Mouse (Mus musculus) cerebellum, postnatal 4 days (tissue): ENCODE data around the gene R3hdm2.

Experiments
- DNase-seq, 2 experiments: peaks; one replicate each; pipeline ENCODE4 v3.0.0; 2022; ENCODE audit warnings: low spot score in 2 of 2, mixed read lengths in 1 of 2

R3hdm2 gene

GRCm38 (mm10) chr10:127422047-127422446 lies 41.9 kb downstream of the R3hdm2 start:
- peak in 1 of 2 experiments; percentile 6 for DNase-seq

- DNase-seq = no peak
Observed at GRCm38 (mm10) chr10:127425794-127426193, 45.7 kb downstream of the R3hdm2 start.

- no peak for DNase-seq
Observed at GRCm38 (mm10) chr10:127426670-127427069, 46.5 kb downstream of the R3hdm2 start.

- DNase-seq = no peak
Observed at GRCm38 (mm10) chr10:127427107-127427506, 47.0 kb downstream of the R3hdm2 start.

- no peak for DNase-seq
Observed at GRCm38 (mm10) chr10:127427987-127428386, 47.9 kb downstream of the R3hdm2 start.

- no peak for DNase-seq
Observed at GRCm38 (mm10) chr10:127429538-127429937, 49.4 kb downstream of the R3hdm2 start.

- DNase-seq = no peak
Observed at GRCm38 (mm10) chr10:127432466-127432865, 52.3 kb downstream of the R3hdm2 start.

- no peak for DNase-seq
Observed at GRCm38 (mm10) chr10:127437354-127438113, 57.4 kb downstream of the R3hdm2 start.

- no peak for DNase-seq
Observed at GRCm38 (mm10) chr10:127453701-127454100, 73.6 kb downstream of the R3hdm2 start.

GRCm38 (mm10) chr10:127462411-127463096 lies 82.4 kb downstream of the R3hdm2 start:
- no peak for DNase-seq

GRCm38 (mm10) chr10:127471281-127471988 lies 91.3 kb downstream of the R3hdm2 start:
- DNase-seq = no peak

GRCm38 (mm10) chr10:127472722-127473121 lies 92.6 kb downstream of the R3hdm2 start:
- no peak for DNase-seq

- no peak for DNase-seq
Observed at GRCm38 (mm10) chr10:127475175-127475574, 95.0 kb downstream of the R3hdm2 start.

GRCm38 (mm10) chr10:127476541-127476940 lies 96.4 kb downstream of the R3hdm2 start:
- DNase-seq = no peak

GRCm38 (mm10) chr10:127477301-127477700 lies 97.2 kb downstream of the R3hdm2 start:
- no peak for DNase-seq

- DNase-seq = peak in 1 of 2 experiments; percentile 32
Observed at GRCm38 (mm10) chr10:127479131-127479530, 99.0 kb downstream of the R3hdm2 start.

- DNase-seq = no peak
Observed at GRCm38 (mm10) chr10:127480833-127481813, 101.0 kb downstream of the R3hdm2 start.

GRCm38 (mm10) chr10:127485235-127485634 lies 105.1 kb downstream of the R3hdm2 start:
- no peak for DNase-seq

- no peak for DNase-seq
Observed at GRCm38 (mm10) chr10:127488856-127489255, 108.7 kb downstream of the R3hdm2 start.

- no peak for DNase-seq
Observed at GRCm38 (mm10) chr10:127490160-127491127, 110.3 kb downstream of the R3hdm2 start.
